Mouse (Mus musculus): ENCODE measurements around the gene 4930426L09Rik.

- TF ChIP-seq POLR2A (IDR thresholded peaks at IDR 0.05; ENCODE audit: borderline replicate concordance, extremely low read depth, low read depth, low read length) (no peak), CTCF (IDR thresholded peaks at IDR 0.05; ENCODE audit: insufficient read depth, low read length) (no peak)
These were observed 14.6 kb upstream of the 4930426L09Rik start for GRCm38 (mm10) chr2:18983546-18983945.
